Mouse (Mus musculus) bone marrow, adult 2 months (tissue): ENCODE measurements around the gene Mybpc3.

ENCODE experiments used
- CTCF ChIP-seq: fragments of 200-500 bp; IDR thresholded peaks from 2 replicates; pipeline ENCODE4 v1.5.1; 2011; ENCODE audit warnings: low read length, control low read depth; ENCODE audit not compliant: control insufficient read depth, insufficient read depth
- POLR2A ChIP-seq: fragments of 200-500 bp; IDR thresholded peaks from 2 replicates; pipeline ENCODE4 v1.6.1; 2011; ENCODE audit warnings: low read depth, mild to moderate bottlenecking, control low read depth, low read length, borderline replicate concordance; ENCODE audit not compliant: control insufficient read depth

DNA sequence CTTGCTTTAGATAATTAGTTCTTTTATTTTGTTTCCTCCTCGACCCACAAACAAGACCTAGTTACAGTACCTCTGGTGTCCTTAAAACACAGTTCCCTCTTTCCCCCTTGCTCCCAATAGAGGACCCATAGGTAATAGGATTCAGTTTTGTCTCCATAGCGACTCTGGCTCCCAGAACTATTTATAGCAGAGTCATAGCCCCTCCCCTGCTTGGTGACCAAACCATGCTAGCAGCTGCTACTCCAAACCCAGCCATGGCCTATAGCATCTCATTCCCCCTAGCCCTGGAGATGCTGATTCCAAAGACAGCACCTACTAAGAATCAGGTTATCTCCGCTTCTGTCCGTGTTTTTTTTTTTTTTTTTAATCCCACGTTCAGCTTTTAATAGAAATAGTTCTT, 62.8 kb downstream of the Mybpc3 start:
- TF ChIP-seq POLR2A (no peak), CTCF (no peak)
